Mouse (Mus musculus): ENCODE data around the gene Rnpepl1. TPM values are rescaled to one million over a fixed set of nuclear protein-coding genes. Genes with fewer than 3 reads are reported as not detected.

Gene Rnpepl1
- polyA plus RNA-seq, 1 experiment from 2014 or later = 22.3 TPM

- H3K4me1 ChIP-seq (ENCODE audit: control insufficient read depth, insufficient read depth, low read length) = peaks cover 6% of the 10 kb centered on the region
- H3K36me3 ChIP-seq (ENCODE audit: control insufficient read depth, insufficient read depth, low read length) = no peaks in the 10 kb centered on the region
- H3K27ac ChIP-seq (ENCODE audit: low read depth, low read length) = no peak overlapping the region
- ATAC-seq (ENCODE audit: insufficient read depth, low FRiP score, low TSS enrichment) (no peak), DNase-seq (ENCODE audit: low spot score) (no peak)
- H3K9me3 ChIP-seq (ENCODE audit: control insufficient read depth, low read length) = no peaks in the 10 kb centered on the region
- whole genome bisulfite sequencing = 25% methylated on average over 1 of the region's 1 CpGs
- no peak overlapping the region for H3K4me2 ChIP-seq (ENCODE audit: low read depth)
- no peaks in the 10 kb centered on the region for H3K27me3 ChIP-seq (ENCODE audit: control insufficient read depth, insufficient read depth, low read length)
- no peak overlapping the region for H3K9ac ChIP-seq (ENCODE audit: low read length)
- no peak overlapping the region for H3K4me3 ChIP-seq (ENCODE audit: low read depth, low read length)
Observed at GRCm38 (mm10) chr1:92930171-92930706, 19.7 kb downstream of the Rnpepl1 start.

- H3K9ac ChIP-seq (ENCODE audit: low read length) = peak overlapping the region; percentile 56
- peak overlapping the region; percentile 51 for H3K4me3 ChIP-seq (ENCODE audit: low read depth, low read length)
- H3K4me2 ChIP-seq (ENCODE audit: low read depth) = peak overlapping the region; percentile 71
- no peaks in the 10 kb centered on the region for H3K9me3 ChIP-seq (ENCODE audit: control insufficient read depth, low read length)
- no peaks in the 10 kb centered on the region for H3K27me3 ChIP-seq (ENCODE audit: control insufficient read depth, insufficient read depth, low read length)
- ATAC-seq (ENCODE audit: insufficient read depth, low FRiP score, low TSS enrichment) = no peak
- no peaks in the 10 kb centered on the region for H3K36me3 ChIP-seq (ENCODE audit: control insufficient read depth, insufficient read depth, low read length)
- DNase-seq (ENCODE audit: low spot score) = no peak
- H3K27ac ChIP-seq (ENCODE audit: low read depth, low read length) = peak overlapping the region; percentile 90
- peaks cover 19% of the 10 kb centered on the region for H3K4me1 ChIP-seq (ENCODE audit: control insufficient read depth, insufficient read depth, low read length)
- WGBS = 74% methylated on average over 4 of the region's 4 CpGs
Observed at GRCm38 (mm10) chr1:92933611-92934010, 23.0 kb downstream of the Rnpepl1 start.

- Histone ChIP-seq H3K9me3 (ENCODE audit: control insufficient read depth, low read length) (no peaks in the 10 kb centered on the region), H3K36me3 (ENCODE audit: control insufficient read depth, insufficient read depth, low read length) (no peaks in the 10 kb centered on the region), H3K4me1 (ENCODE audit: control insufficient read depth, insufficient read depth, low read length) (peaks cover 19% of the 10 kb centered on the region), H3K4me3 (ENCODE audit: low read depth, low read length) (peak within 1 kb of the TSS; percentile 51), H3K4me2 (ENCODE audit: low read depth) (peak within 1 kb of the TSS; percentile 71), H3K27me3 (ENCODE audit: control insufficient read depth, insufficient read depth, low read length) (no peaks in the 10 kb centered on the region), H3K27ac (ENCODE audit: low read depth, low read length) (peak within 1 kb of the TSS; percentile 90), H3K9ac (ENCODE audit: low read length) (peak within 1 kb of the TSS; percentile 56)
- ATAC-seq (ENCODE audit: insufficient read depth, low FRiP score, low TSS enrichment) = peak; percentile 100
- under 1% methylated on average over 45 of the region's 45 CpGs for WGBS
- peak; percentile 96 for DNase-seq (ENCODE audit: low spot score)
Observed at GRCm38 (mm10) chr1:92934182-92934827, 23.7 kb downstream of the Rnpepl1 start, which contains the start of gene Capn10. Capn10 (plus strand) TSS chr1:92934376.

- H3K27me3 ChIP-seq (ENCODE audit: control insufficient read depth, insufficient read depth, low read length) = no peaks in the 10 kb centered on the region
- DNase-seq (ENCODE audit: low spot score) = no peak
- peak overlapping the region; percentile 71 for H3K4me2 ChIP-seq (ENCODE audit: low read depth)
- peaks cover 3% of the 10 kb centered on the region; the same call in 1 of the 2 replicates for H3K36me3 ChIP-seq (ENCODE audit: control insufficient read depth, insufficient read depth, low read length)
- H3K9me3 ChIP-seq (ENCODE audit: control insufficient read depth, low read length) = no peaks in the 10 kb centered on the region
- peak overlapping the region; percentile 51 for H3K4me3 ChIP-seq (ENCODE audit: low read depth, low read length)
- 23% methylated on average over 10 of the region's 10 CpGs for WGBS
- ATAC-seq (ENCODE audit: insufficient read depth, low FRiP score, low TSS enrichment) = no peak
- peaks cover 19% of the 10 kb centered on the region for H3K4me1 ChIP-seq (ENCODE audit: control insufficient read depth, insufficient read depth, low read length)
- peak overlapping the region; percentile 90 for H3K27ac ChIP-seq (ENCODE audit: low read depth, low read length)
- peak overlapping the region; percentile 56 for H3K9ac ChIP-seq (ENCODE audit: low read length)
Observed at GRCm38 (mm10) chr1:92935054-92935962, 24.7 kb downstream of the Rnpepl1 start.

GRCm38 (mm10) chr1:92935977-92936376 lies 25.4 kb downstream of the Rnpepl1 start:
- Histone ChIP-seq H3K36me3 (ENCODE audit: control insufficient read depth, insufficient read depth, low read length) (peaks cover 4% of the 10 kb centered on the region; the same call in 1 of the 2 replicates), H3K9ac (ENCODE audit: low read length) (peak overlapping the region; percentile 32; the same call in 1 of the 2 replicates), H3K27ac (ENCODE audit: low read depth, low read length) (no peak overlapping the region), H3K4me1 (ENCODE audit: control insufficient read depth, insufficient read depth, low read length) (peaks cover 19% of the 10 kb centered on the region), H3K4me2 (ENCODE audit: low read depth) (peak overlapping the region; percentile 71), H3K4me3 (ENCODE audit: low read depth, low read length) (peak overlapping the region; percentile 51; the same call in 1 of the 2 replicates), H3K27me3 (ENCODE audit: control insufficient read depth, insufficient read depth, low read length) (no peaks in the 10 kb centered on the region), H3K9me3 (ENCODE audit: control insufficient read depth, low read length) (no peaks in the 10 kb centered on the region)
- WGBS = 76% methylated on average over 2 of the region's 2 CpGs
- no peak for DNase-seq (ENCODE audit: low spot score)
- ATAC-seq (ENCODE audit: insufficient read depth, low FRiP score, low TSS enrichment) = no peak

DNA sequence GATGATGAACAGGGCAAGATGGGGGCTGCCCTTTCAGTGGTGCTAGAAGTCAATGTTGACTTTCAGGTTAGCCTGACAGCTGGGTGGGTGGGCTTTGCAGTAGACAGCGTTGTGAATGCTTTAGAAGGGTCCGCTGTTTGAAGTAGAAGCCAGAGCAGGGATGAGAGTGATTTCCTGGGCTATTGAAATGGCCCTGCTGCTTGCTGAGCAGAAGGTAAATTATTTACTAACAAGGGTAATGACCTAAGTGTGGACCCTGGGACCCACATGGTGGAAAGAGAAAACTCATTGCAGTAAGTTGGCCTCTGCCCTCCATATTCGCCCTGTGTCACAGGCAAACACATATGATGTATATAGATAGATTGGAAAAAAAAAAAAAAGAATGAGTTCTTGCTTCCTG lies 25.9 kb downstream of the Rnpepl1 start:
- ATAC-seq (ENCODE audit: insufficient read depth, low FRiP score, low TSS enrichment) = no peak
- 62% methylated on average over 3 of the region's 3 CpGs for WGBS

GRCm38 (mm10) chr1:92937797-92938196 lies 27.2 kb downstream of the Rnpepl1 start:
- no peak overlapping the region for H3K4me3 ChIP-seq (ENCODE audit: low read depth, low read length)
- H3K27me3 ChIP-seq (ENCODE audit: control insufficient read depth, insufficient read depth, low read length) = no peaks in the 10 kb centered on the region
- H3K9ac ChIP-seq (ENCODE audit: low read length) = no peak overlapping the region
- DNase-seq (ENCODE audit: low spot score) (no peak), ATAC-seq (ENCODE audit: insufficient read depth, low FRiP score, low TSS enrichment) (no peak)
- no peak overlapping the region for H3K4me2 ChIP-seq (ENCODE audit: low read depth)
- H3K9me3 ChIP-seq (ENCODE audit: control insufficient read depth, low read length) = no peaks in the 10 kb centered on the region
- H3K36me3 ChIP-seq (ENCODE audit: control insufficient read depth, insufficient read depth, low read length) = peaks cover 9% of the 10 kb centered on the region
- no peak overlapping the region for H3K27ac ChIP-seq (ENCODE audit: low read depth, low read length)
- H3K4me1 ChIP-seq (ENCODE audit: control insufficient read depth, insufficient read depth, low read length) = peaks cover 19% of the 10 kb centered on the region
- 85% methylated on average over 3 of the region's 3 CpGs for WGBS

More for the DNA sequence above, 25.9 kb downstream of the Rnpepl1 start:
- H3K9me3 ChIP-seq (ENCODE audit: control insufficient read depth, low read length) = no peaks in the 10 kb centered on the region
- peaks cover 4% of the 10 kb centered on the region; the same call in 1 of the 2 replicates for H3K36me3 ChIP-seq (ENCODE audit: control insufficient read depth, insufficient read depth, low read length)
- H3K27ac ChIP-seq (ENCODE audit: low read depth, low read length) = no peak overlapping the region
- H3K9ac ChIP-seq (ENCODE audit: low read length) = 0 out of 2 replicates have a peak overlapping the region, but pooled peaks have one; percentile 11
- no peak overlapping the region for H3K4me3 ChIP-seq (ENCODE audit: low read depth, low read length)
- H3K4me1 ChIP-seq (ENCODE audit: control insufficient read depth, insufficient read depth, low read length) = peaks cover 19% of the 10 kb centered on the region
- no peaks in the 10 kb centered on the region for H3K27me3 ChIP-seq (ENCODE audit: control insufficient read depth, insufficient read depth, low read length)
- peak overlapping the region; percentile 3 for H3K4me2 ChIP-seq (ENCODE audit: low read depth)
- DNase-seq (ENCODE audit: low spot score) = no peak

DNA sequence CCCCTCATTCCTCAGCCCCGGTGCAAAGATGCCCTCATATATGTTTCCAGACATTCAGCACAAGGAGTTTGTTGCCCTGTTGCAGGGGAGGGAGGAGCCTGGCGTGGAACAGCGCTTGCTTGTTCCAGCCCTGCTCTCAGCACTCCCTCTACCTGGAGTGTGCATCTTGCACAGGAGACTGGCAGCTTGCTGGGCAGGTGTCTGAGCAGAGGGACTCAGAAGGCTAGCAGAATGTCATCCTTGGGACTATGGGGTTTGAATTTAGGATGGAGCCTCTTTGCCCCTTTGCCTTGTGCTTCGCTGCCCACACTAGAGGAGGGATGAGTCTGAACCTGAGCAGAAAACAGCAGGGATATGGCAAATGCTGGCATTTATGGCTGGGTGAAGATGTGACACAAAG lies 29.2 kb downstream of the Rnpepl1 start:
- ATAC-seq (ENCODE audit: insufficient read depth, low FRiP score, low TSS enrichment) = no peak
- Histone ChIP-seq H3K36me3 (ENCODE audit: control insufficient read depth, insufficient read depth, low read length) (peaks cover 12% of the 10 kb centered on the region), H3K9ac (ENCODE audit: low read length) (no peak overlapping the region), H3K27me3 (ENCODE audit: control insufficient read depth, insufficient read depth, low read length) (no peaks in the 10 kb centered on the region), H3K4me2 (ENCODE audit: low read depth) (no peak overlapping the region), H3K27ac (ENCODE audit: low read depth, low read length) (no peak overlapping the region), H3K4me1 (ENCODE audit: control insufficient read depth, insufficient read depth, low read length) (peaks cover 15% of the 10 kb centered on the region), H3K9me3 (ENCODE audit: control insufficient read depth, low read length) (no peaks in the 10 kb centered on the region), H3K4me3 (ENCODE audit: low read depth, low read length) (no peak overlapping the region)
- DNase-seq (ENCODE audit: low spot score) = no peak
- WGBS = 94% methylated on average over 4 of the region's 4 CpGs

All from neural tube, embryonic 11.5 days (tissue).